Mouse (Mus musculus) intestine, embryonic 14.5 days (tissue): ENCODE data around the gene Lin7a. TPM values are rescaled to one million over a fixed set of nuclear protein-coding genes. Genes with fewer than 3 reads are reported as not detected.

Experiments used
- ATAC-seq: fragments of 200-750 bp; cut with Nextera tagmentation; replicated peaks from 2 replicates; pipeline ENCODE4 v1.8.0; 2017; ENCODE audit warnings: low read depth, moderate number of reproducible peaks, moderate TSS enrichment, moderate library complexity; ENCODE audit not compliant: low FRiP score, low TSS enrichment
- DNase-seq: peaks from one replicate; pipeline ENCODE4 v3.0.0-alpha.2; 2018; ENCODE audit warnings: low spot score
- H3K27ac ChIP-seq: fragments of 300-500 bp; sonication (generic); 2 replicates; pipeline ENCODE4 v1.5.1; 2014; ENCODE audit warnings: low read depth, mild to moderate bottlenecking, control low read depth
- H3K27me3 ChIP-seq: fragments of 300-500 bp; sonication (generic); replicated peaks from 2 replicates; pipeline ENCODE4 v1.6.1; 2014; ENCODE audit warnings: low read length, control low read depth; ENCODE audit not compliant: control insufficient read depth, insufficient read depth
- H3K36me3 ChIP-seq: fragments of 300-500 bp; sonication (generic); 2 replicates; pipeline ENCODE4 v1.6.1; 2014; ENCODE audit warnings: low read length, control low read depth; ENCODE audit not compliant: control insufficient read depth, insufficient read depth
- H3K4me1 ChIP-seq: fragments of 300-500 bp; sonication (generic); replicated peaks from 2 replicates; pipeline ENCODE4 v1.6.1; 2014; ENCODE audit warnings: low read length, control low read depth, mixed read lengths; ENCODE audit not compliant: control insufficient read depth, insufficient read depth
- H3K4me2 ChIP-seq: fragments of 300-500 bp; sonication (generic); 2 replicates; pipeline ENCODE4 v1.6.1; 2014; ENCODE audit warnings: low read length
- H3K4me3 ChIP-seq: fragments of 300-500 bp; sonication (generic); 2 replicates; pipeline ENCODE4 v1.5.1; 2014; ENCODE audit warnings: low read depth, low read length, control low read depth, mixed read lengths
- H3K9ac ChIP-seq: fragments of 300-500 bp; sonication (generic); 2 replicates; pipeline ENCODE4 v1.6.1; 2014; ENCODE audit warnings: mild to moderate bottlenecking, low read length
- H3K9me3 ChIP-seq: fragments of 300-500 bp; sonication (generic); 2 replicates; pipeline ENCODE4 v1.6.1; 2016; ENCODE audit warnings: low read length, control low read depth; ENCODE audit not compliant: control insufficient read depth
- WGBS: fragments of 180-500 bp; shearing (Covaris S2); extraction: QIAGEN DNeasy Blood & Tissue Kit; methylation state at CpG from one replicate; pipeline ENCODE4 v1.1.7; 2014; 5-methylcytosine and 5-hydroxymethylcytosine counted together
- polyA plus RNA-seq: library from polyadenylated mRNA; unstranded; fragments of >200 nt; fragmentation: Nextera tagmentation; extraction: Ambion mirVana; gene quantifications from 2 replicates; pipeline ENCODE4 v1.2.1, GENCODE M21; 2014

Gene Lin7a
- polyA plus RNA-seq, 1 experiment from 2014 or later = 5.9 TPM

DNA sequence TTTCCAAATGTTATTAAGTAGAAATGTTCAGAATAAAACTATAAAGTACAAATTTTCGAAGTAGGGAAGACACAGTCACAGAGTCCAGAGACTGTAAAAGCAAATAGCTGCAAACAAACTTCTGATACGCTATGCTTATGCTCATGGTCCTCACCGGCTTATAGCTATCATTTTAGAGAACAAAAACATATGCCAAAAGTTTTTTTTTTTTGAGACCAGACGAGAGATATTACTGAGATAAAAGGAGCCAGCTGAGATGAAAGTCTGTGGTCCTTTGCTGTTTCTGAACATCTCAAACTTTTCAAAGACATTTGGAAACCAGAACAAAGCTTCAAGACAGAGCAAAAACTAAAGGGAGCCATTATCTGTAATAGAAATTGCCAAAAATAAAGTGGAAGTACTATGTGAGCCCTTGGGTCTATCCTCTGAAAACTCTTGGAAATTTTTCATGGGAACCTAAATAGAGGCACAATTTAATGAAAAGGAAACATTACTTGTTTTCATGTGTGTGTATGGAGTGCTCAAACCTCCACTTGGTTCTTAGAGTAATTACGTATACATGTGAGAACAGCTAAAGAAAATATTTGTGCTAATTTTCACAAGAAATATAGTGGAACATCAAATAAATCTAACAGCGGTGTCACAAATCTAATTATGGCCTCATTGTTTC, 24.4 kb upstream of the Lin7a start:
- ATAC-seq = no peak
- Histone ChIP-seq H3K9me3 (no peaks in the 10 kb centered on the region), H3K4me2 (no peak overlapping the region), H3K27ac (no peak overlapping the region), H3K36me3 (no peaks in the 10 kb centered on the region), H3K9ac (no peak overlapping the region), H3K4me1 (no peaks in the 10 kb centered on the region), H3K27me3 (no peaks in the 10 kb centered on the region), H3K4me3 (no peak overlapping the region)
- 80% methylated on average over 6 of the region's 6 CpGs for WGBS
- DNase-seq = no peak

DNA sequence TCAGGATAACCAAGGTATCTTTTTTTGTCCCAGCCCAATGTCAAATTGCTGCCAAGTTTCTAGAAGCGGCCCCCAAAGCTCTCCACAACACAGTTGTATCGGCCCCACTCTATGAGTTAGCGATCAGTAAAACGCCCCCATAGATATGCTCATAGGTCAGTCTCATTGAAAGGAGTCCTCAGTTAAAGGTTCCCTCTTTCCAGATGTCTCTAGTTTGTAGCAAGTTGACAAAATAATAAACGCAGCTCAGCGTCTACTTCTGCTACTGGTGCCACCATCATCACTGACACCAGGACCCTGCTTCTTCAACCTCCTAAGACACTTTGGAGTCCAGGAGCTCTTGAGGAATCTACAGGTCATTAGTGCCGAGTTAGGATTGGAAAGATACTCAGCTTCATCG, 23.0 kb upstream of the Lin7a start:
- ATAC-seq (no peak), DNase-seq (no peak)
- H3K27me3 ChIP-seq = no peaks in the 10 kb centered on the region
- H3K36me3 ChIP-seq = no peaks in the 10 kb centered on the region
- H3K4me2 ChIP-seq = no peak overlapping the region
- H3K9ac ChIP-seq = no peak overlapping the region
- H3K4me1 ChIP-seq = no peaks in the 10 kb centered on the region
- 90% methylated on average over 8 of the region's 8 CpGs for WGBS
- no peak overlapping the region for H3K4me3 ChIP-seq
- no peaks in the 10 kb centered on the region for H3K9me3 ChIP-seq
- H3K27ac ChIP-seq = no peak overlapping the region

DNA sequence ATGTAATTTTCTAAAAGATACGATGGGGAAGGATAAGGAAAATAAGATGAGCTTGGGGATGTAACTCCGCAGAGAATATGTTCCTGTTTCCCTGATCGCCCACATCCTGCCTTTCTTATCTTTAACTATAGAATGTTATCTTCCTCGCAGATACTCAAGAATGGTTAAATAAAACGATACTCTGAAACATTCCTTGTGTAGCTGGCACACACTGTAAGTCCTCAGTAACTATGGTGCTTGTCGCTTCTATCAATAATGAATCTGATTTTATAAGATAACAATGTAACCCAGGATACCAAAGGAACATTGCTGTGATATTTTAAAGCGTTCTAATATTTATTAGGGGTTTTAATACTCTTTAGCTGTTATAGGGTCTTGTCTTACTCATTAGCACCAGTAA, 22.4 kb upstream of the Lin7a start:
- no peak overlapping the region for H3K9ac ChIP-seq
- ATAC-seq = no peak
- H3K4me1 ChIP-seq = no peaks in the 10 kb centered on the region
- H3K9me3 ChIP-seq = no peaks in the 10 kb centered on the region
- H3K27ac ChIP-seq = no peak overlapping the region
- H3K4me3 ChIP-seq = no peak overlapping the region
- no peaks in the 10 kb centered on the region for H3K27me3 ChIP-seq
- WGBS = 85% methylated on average over 7 of the region's 7 CpGs
- DNase-seq = no peak
- no peaks in the 10 kb centered on the region for H3K36me3 ChIP-seq
- no peak overlapping the region for H3K4me2 ChIP-seq

DNA sequence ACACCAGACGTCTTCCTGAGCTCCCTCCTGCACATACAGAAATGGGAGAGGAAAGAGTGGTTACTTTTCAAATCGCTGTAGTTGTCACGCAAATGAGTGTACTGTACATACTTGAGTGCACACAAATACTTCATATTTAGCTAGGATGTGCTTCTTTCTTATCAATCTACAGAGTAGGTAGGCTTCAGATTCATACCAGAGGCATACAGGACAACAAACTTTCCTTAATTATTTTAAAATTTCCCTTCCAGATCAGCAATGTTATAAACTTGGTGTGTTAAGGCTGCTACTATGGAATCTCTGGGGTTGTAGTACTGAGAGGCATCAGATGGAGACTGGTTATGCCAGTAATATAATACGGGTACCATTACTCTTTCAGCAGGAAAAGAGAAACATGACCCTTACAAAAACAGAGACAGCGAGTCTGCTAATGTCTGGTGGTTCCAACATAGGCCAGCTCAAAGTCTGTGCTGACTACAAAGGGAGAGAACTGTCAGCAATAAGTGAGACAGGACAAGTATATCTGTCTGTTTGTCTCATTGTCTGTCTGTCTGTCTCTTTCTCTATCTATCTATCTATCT, 21.8 kb upstream of the Lin7a start:
- 70% methylated on average over 5 of the region's 5 CpGs for WGBS
- no peak overlapping the region for H3K4me2 ChIP-seq
- no peaks in the 10 kb centered on the region for H3K9me3 ChIP-seq
- DNase-seq = no peak
- H3K4me3 ChIP-seq = no peak overlapping the region
- no peak for ATAC-seq
- H3K27me3 ChIP-seq = no peaks in the 10 kb centered on the region
- H3K4me1 ChIP-seq = no peaks in the 10 kb centered on the region
- H3K27ac ChIP-seq = no peak overlapping the region
- H3K36me3 ChIP-seq = no peaks in the 10 kb centered on the region
- no peak overlapping the region for H3K9ac ChIP-seq

DNA sequence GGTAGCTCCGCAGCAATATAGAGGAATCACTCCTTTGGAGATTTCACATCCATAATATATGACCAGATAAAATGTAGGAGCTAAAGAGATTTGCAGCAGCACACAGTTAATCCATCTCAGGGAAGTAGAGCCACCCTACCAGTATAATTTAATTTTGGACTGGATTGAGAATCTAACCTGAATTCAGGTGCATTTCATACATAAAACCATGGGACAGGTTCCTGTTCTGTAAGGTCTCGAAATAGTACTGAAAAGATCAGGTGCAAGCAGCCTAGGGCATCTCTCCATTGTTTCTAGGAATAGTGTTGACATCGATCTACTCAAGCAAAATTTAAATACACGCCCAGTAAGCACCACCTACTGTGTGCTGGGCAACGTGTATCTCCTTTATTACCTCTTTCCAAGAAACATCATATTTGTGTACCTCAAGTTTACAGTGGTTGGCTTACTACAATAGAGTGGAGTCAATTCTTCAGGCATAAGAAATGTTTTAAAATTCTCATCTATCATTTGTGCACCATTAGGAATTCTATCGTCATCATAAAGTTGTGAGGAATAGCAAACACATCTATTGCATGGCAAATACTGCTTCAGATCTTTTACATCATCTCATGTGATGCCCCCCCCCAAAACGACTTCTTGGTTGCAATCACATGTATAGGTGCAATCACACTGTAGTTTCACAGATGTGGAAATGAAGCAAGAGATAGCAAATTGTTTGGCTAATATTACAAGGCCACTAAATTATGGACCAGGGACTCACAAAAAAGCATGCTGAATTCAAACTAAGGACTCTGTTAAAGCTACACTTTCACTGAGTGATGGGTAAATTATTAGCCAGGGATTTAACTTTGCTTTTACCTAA, 20.9 kb upstream of the Lin7a start:
- H3K4me3 ChIP-seq = no peak overlapping the region
- ATAC-seq = no peak
- H3K9me3 ChIP-seq = no peaks in the 10 kb centered on the region

DNA sequence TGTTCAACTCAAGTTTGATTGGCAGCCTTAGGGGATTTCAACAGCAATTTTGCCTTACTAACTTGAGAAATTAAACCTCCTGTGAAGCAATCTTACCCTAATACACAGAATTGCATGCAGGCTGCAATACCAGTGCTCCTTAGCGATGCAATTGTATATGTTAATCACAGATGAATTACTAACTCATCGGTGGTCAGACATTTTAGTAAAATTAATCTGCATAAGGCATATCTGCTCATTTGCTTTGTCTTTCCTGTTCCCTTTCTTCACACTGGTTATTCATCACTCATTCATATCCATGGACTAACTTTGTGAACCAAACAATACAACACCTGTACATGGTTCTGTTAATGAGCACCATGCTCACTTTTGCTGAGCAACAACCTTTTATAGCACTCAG, 20.2 kb upstream of the Lin7a start:
- Histone ChIP-seq H3K36me3 (no peaks in the 10 kb centered on the region), H3K4me1 (no peaks in the 10 kb centered on the region), H3K9me3 (no peaks in the 10 kb centered on the region), H3K4me3 (no peak overlapping the region), H3K4me2 (no peak overlapping the region), H3K27me3 (no peaks in the 10 kb centered on the region), H3K9ac (no peak overlapping the region), H3K27ac (no peak overlapping the region)
- no peak for ATAC-seq
- DNase-seq = no peak
- WGBS = 76% methylated on average over 2 of the region's 2 CpGs

More for the DNA sequence above, 20.9 kb upstream of the Lin7a start:
- H3K9ac ChIP-seq = no peak overlapping the region
- no peak overlapping the region for H3K27ac ChIP-seq
- H3K27me3 ChIP-seq = no peaks in the 10 kb centered on the region
- no peak for DNase-seq
- H3K4me1 ChIP-seq = no peaks in the 10 kb centered on the region
- 76% methylated on average over 7 of the region's 7 CpGs for WGBS
- no peaks in the 10 kb centered on the region for H3K36me3 ChIP-seq
- H3K4me2 ChIP-seq = no peak overlapping the region

DNA sequence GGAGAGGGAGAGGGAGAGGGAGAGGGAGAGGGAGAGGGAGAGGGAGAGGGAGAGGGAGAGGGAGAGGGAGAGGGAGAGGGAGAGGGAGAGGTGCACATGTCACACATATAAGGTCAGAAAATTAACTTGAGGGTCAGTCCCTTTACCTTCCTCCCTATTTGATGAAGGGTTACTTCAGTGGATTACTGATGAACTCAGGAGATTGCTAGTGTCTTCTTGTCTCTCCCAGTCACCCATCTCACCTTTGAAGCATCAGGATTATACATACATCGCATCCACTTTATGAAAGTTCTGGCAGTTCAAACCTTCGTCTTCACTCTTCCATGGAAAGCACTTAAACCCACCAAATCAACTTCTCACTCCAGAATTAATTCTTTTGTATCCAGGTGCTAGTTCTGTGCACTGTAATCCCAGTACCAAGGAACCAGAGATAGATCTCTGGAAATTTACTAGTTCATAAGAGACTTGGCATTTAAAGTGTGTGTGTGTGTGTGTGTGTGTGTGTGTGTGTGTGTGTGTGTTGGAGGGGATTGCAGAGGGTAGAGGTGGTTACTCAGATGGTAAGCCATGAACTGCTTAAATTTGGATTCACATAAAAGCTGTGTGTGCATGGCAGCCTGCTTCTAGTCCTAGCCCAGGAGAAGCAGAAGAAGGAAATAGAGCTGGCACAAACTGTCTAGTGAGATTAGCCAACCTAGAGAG, 19.5 kb upstream of the Lin7a start:
- Histone ChIP-seq H3K4me3 (no peak overlapping the region), H3K9ac (no peak overlapping the region), H3K4me2 (no peak overlapping the region), H3K4me1 (no peaks in the 10 kb centered on the region), H3K9me3 (no peaks in the 10 kb centered on the region), H3K27ac (no peak overlapping the region), H3K27me3 (no peaks in the 10 kb centered on the region), H3K36me3 (no peaks in the 10 kb centered on the region)
- no peak for DNase-seq
- ATAC-seq = no peak
- WGBS = 84% methylated on average over 2 of the region's 2 CpGs

DNA sequence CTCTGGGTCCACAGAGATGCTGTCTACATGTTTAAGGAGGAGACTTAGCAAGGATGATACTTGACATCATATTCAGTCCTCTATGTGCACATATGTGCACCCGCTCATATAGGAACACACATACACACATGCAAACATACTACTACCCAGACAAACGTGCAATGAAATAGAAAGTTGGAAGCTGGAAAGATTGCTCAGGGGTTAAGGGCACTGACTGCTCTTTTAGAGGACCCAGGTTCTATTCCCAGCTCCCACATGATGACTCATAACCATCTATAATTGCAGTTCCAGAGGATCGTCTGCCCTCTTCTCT, 19.0 kb upstream of the Lin7a start:
- H3K9me3 ChIP-seq = no peaks in the 10 kb centered on the region
- ATAC-seq = no peak
- no peaks in the 10 kb centered on the region for H3K4me1 ChIP-seq
- no peaks in the 10 kb centered on the region for H3K27me3 ChIP-seq
- no peak overlapping the region for H3K9ac ChIP-seq
- no peaks in the 10 kb centered on the region for H3K36me3 ChIP-seq
- 86% methylated on average over 3 of the region's 3 CpGs for WGBS
- H3K4me2 ChIP-seq = no peak overlapping the region
- H3K4me3 ChIP-seq = no peak overlapping the region
- DNase-seq = no peak
- H3K27ac ChIP-seq = no peak overlapping the region
